Mouse (Mus musculus) brain, embryonic 14.5 days (tissue): ENCODE data around the gene Samhd1.

Experiments
- CTCF ChIP-seq: fragments of 200-500 bp; IDR thresholded peaks from 2 replicates; pipeline ENCODE4 v1.5.1; 2012; ENCODE audit warnings: inconsistent platforms, mild to moderate bottlenecking, moderate library complexity, borderline replicate concordance; ENCODE audit not compliant: insufficient read depth, insufficient read length; ENCODE audit errors: extremely low read depth
- POLR2A ChIP-seq: fragments of 200-500 bp; IDR thresholded peaks from 2 replicates; pipeline ENCODE4 v1.6.1; 2012; ENCODE audit warnings: mild to moderate bottlenecking, inconsistent platforms, borderline replicate concordance; ENCODE audit not compliant: poor library complexity, insufficient read depth, insufficient read length, severe bottlenecking; ENCODE audit errors: extremely low read depth

DNA sequence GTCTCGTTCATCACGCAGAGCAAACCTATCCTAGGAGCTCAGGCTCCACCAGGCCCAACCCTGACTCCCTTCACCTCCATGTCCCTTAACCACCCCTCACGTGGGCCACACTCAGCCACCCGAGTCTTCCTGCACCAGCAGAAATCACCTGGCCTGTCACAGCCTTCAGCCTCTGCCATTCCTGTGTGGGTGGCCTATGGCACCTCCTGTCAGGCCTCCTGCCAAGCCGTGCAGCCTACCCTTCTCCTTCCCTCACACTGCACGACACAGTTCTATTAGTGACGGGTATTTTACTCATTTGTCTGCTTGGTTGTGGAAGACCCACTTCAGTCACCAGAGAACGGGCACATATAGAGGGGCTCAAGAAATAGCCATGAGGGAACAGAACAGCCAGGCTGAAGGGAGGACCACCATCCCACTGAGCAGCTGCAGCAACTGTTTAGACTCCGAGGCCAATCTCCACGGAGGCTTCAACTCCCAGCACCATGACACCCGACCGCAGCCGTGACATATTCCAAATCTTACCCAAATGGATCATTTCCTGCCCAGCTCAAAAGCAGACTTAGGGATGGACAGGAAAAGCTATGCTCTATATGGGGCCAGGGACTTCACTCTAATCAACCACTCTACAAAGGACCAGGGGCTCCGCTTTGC lies 66.2 kb downstream of the Samhd1 start:
- TF ChIP-seq CTCF, result no peak
- TF ChIP-seq POLR2A, result no peak
